Mouse (Mus musculus): Measurements from ENCODE around the gene Rnf169.

Gene Rnf169

GRCm38 (mm10) chr7:99893967-99894366 is 86.3 kb downstream of the Rnf169 start:
- DNase-seq (ENCODE audit: low read depth, low spot score), result no peak

- DNase-seq (ENCODE audit: low read depth, low spot score), result no peak
Measured at GRCm38 (mm10) chr7:99892351-99892750, 87.9 kb downstream of the Rnf169 start.

DNA sequence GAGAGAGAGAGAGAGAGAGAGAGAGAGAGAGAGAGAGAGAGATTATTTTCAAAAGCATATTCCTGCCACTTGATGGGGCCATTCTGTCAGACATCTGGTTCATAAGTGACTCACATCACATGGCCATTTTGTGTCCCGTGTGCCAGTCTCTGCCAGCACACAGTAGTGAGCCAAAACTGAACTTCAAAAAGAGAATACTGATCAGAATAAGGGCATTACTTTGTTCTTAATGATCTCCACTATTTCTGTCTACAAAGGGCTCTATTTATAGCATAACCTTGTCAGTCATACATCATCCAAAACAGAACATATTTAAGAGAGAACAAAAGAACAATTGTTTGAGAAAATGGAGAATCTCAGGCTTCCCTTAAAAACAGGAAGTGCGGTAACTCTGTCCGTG is 88.8 kb downstream of the Rnf169 start:
- peak; percentile 66 for DNase-seq (ENCODE audit: low read depth, low spot score)

DNA sequence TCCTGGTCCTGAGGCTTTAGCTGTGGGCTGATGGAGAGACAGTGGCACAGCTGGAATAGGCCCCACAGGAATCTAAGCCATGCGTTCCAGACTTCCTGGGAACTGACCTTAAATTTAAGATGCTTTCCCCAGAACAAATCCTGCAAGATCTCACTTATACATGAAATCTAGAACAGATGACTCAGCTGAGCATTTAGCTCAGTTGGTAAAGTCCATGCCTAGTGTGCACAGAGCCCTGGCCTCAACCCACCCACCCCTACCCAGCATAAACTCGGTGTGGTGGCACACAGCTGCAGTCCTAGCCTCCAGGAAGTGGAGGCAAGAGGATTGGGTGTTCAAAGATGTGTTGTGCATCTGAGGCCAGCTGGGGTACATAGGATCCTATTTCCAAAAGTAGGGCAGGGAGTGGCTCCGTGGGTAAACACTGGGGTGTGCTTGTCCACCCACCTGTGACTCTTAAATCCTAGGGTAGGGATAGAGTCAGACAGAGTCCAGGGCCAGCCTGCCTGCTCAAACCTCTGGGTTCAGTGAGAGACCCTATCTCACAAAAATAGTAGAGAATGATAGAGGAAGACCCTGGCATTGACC is 90.0 kb downstream of the Rnf169 start:
- DNase-seq (ENCODE audit: low read depth, low spot score), result peak; percentile 53

DNA sequence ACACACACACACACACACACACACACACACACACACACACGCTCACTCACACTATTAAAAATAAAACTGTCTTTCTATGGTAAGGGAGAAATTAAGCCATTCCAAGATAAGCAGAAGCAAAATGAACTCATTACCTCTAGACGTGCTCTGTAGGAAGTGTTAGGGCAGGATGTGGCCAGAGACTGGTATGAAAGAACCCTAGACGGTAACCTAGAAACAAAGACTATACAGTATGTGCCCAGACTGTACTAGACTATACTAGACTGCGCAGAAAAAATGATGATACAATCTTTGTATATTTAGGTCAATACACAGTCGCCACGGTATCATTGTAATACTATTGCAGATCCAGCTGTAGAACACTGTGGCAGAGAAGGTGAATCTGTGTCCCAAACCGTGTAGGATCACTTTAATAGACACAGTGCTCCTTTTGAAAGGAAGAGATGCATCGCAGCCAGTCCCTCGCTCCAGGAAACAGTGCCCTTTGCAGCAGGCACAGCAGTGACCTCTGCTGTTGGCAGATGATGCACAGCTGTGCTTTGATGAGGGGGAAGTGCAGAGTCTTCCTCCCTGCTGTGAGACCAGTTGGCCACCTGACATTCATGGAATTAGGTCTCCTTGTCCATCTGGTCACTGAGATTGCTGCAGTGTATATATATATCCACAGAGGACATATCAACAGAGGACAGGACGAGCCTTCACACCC is 90.9 kb downstream of the Rnf169 start:
- DNase-seq (ENCODE audit: low read depth, low spot score), result peak; percentile 68

DNA sequence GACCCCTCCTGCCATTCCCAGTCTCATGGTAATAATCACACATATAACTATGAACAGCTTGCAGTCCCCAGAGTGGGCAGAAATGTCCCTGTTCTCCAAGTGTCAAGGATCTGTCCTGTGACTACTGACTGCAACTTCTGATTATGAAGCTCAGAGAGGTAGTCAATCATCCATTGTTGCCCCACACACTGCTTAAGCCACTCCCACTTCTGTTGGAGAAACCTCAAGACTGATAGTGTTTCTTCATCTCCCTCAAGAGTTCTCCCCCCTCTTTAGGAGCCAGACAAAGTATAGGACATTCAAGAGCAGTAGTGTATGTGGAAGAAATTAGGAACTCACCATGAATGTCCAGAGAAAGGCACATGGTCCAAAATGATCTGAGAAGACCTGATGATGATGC is 92.5 kb downstream of the Rnf169 start:
- no peak for DNase-seq (ENCODE audit: low read depth, low spot score)

- no peak for DNase-seq (ENCODE audit: low read depth, low spot score)
Measured at GRCm38 (mm10) chr7:99887230-99887735, 93.0 kb downstream of the Rnf169 start.

DNA sequence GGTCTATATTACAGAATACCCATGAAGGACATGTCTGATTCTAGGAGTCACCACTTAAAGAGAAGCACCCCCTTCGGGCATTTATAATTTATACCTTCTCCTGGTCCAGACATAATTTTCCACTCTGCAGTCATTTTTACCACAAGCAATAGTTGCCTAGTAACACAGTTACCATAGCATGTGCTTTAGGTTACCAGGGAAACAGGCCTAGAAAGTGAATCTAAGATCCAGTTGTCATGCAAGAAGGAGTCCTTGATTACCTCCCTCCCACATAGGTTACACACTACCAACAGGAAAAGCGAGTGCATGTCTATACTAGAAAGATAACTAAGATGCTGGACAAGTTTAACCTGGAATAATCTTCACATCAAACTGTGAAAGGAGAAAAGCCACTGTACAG is 102.0 kb downstream of the Rnf169 start:
- peak; percentile 79 for DNase-seq (ENCODE audit: low read depth, low spot score)

DNA sequence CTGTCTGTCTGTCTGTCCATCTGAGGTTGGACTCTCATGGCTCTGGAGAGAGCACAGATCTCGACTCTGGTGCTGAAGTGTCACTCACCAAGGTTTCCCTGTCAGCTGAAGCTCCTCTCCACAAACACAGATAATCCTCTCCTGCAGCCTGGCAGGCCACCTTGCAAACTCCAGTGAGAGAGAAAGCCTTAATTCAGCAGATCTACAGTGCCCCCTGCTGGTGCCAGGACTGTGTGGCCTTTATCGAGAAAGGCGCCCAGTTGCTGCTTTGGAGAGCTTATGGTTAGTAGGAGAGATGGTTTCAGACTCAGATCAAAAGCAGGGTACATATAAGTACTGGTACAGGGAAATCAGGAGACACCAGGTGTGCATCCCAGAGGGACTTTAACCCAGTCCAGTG is 103.9 kb downstream of the Rnf169 start:
- peak; percentile 93 for DNase-seq (ENCODE audit: low read depth, low spot score)

- DNase-seq (ENCODE audit: low read depth, low spot score), result peak; percentile 30
Measured at GRCm38 (mm10) chr7:99875891-99876290, 104.4 kb downstream of the Rnf169 start.

GRCm38 (mm10) chr7:99873965-99874364 is 106.3 kb downstream of the Rnf169 start:
- DNase-seq (ENCODE audit: low read depth, low spot score), result no peak
